Comparison of ENCODE assay signal across 26 mouse cellular contexts in genomic region chr17:11728294-11728693, GRCm38 (mm10).
DNase-seq lines count a peak whose midpoint lies in the region; ATAC-seq and TF ChIP-seq lines count a peak whose summit lies in the region.
"Had no signal": no experiment of that assay in that cellular context is flagged by ENCODE, and none has a peak within 500 bp of the region (broad histone marks: within the 10 kb centered on the region; RNA-seq: fewer than 3 reads in every experiment).

No protein-coding gene starts in this region.

- POLR2A ChIA-PET in Patski (lab: Charles Lee), result interaction anchor here (1.0 kb wide), 1 partner anchor 8 kb away, joined by 3 read pairs; no protein-coding TSS in a partner anchor

- no peaks in the 10 kb centered on the region for H3K27me3 ChIP-seq in Patski
- no peaks in the 10 kb centered on the region for H3K27me3 ChIP-seq in forebrain, embryonic 16.5 days (replicated peaks; ENCODE audit: control insufficient read depth, insufficient read depth, low read length)
- H3K27me3 ChIP-seq in kidney, embryonic 15.5 days, result no peaks in the 10 kb centered on the region
- H3K27me3 ChIP-seq in neural tube, embryonic 15.5 days (replicated peaks), result no peaks in the 10 kb centered on the region
- H3K27me3 ChIP-seq: heart, embryonic 12.5 days; heart, embryonic 15.5 days had no signal

- CTCF ChIA-PET in Patski (lab: Charles Lee), result no interaction called here

- no peaks in the 10 kb centered on the region for H3K9me3 ChIP-seq in forebrain, embryonic 16.5 days (ENCODE audit: control insufficient read depth, low read length)
- no peaks in the 10 kb centered on the region for H3K9me3 ChIP-seq in kidney, embryonic 15.5 days (replicated peaks)
- H3K9me3 ChIP-seq in neural tube, embryonic 15.5 days (replicated peaks), result no peaks in the 10 kb centered on the region
- H3K9me3 ChIP-seq: heart, embryonic 12.5 days; heart, embryonic 15.5 days; hindbrain, embryonic 10.5 days had no signal

- H3K4me1 ChIP-seq in forebrain, embryonic 16.5 days (replicated peaks; ENCODE audit: control insufficient read depth, insufficient read depth, low read length), result peaks cover 4% of the 10 kb centered on the region; the same call in 1 of the 2 replicates
- H3K4me1 ChIP-seq in kidney, embryonic 15.5 days, result no peaks in the 10 kb centered on the region
- peaks cover 12% of the 10 kb centered on the region for H3K4me1 ChIP-seq in neural tube, embryonic 15.5 days
- H3K4me1 ChIP-seq: heart, embryonic 12.5 days; heart, embryonic 15.5 days had no signal

- 24% methylated on average over 2 of the region's 2 CpGs for WGBS in forebrain, embryonic 16.5 days
- WGBS in kidney, embryonic 15.5 days, result 83% methylated on average over 2 of the region's 2 CpGs
- 52% methylated on average over 2 of the region's 2 CpGs for WGBS in neural tube, embryonic 15.5 days

- ATAC-seq in Patski, result peak; percentile 49
- peak; percentile 57 for ATAC-seq in forebrain, embryonic 16.5 days
- no peak for ATAC-seq in kidney, embryonic 15.5 days (replicated peaks; ENCODE audit: low FRiP score)
- ATAC-seq in neural tube, embryonic 15.5 days (ENCODE audit: low FRiP score), result no peak
- ATAC-seq: CD4-positive, CD25-positive, alpha-beta regulatory T cell, adult 4 months; hindbrain, postnatal 0 days; inflammation-experienced regulatory T-cells, adult 6 months; intestine, embryonic 16.5 days had no signal

- no peak overlapping the region for H3K9ac ChIP-seq in forebrain, embryonic 16.5 days (replicated peaks; ENCODE audit: low read depth, low read length)
- no peak overlapping the region for H3K9ac ChIP-seq in kidney, embryonic 15.5 days
- H3K9ac ChIP-seq in neural tube, embryonic 15.5 days (replicated peaks), result no peak overlapping the region
- H3K9ac ChIP-seq: heart, embryonic 12.5 days; heart, embryonic 15.5 days; hindbrain, embryonic 14.5 days had no signal

- TF ChIP-seq POLR2A in brain, embryonic 14.5 days (IDR thresholded peaks at IDR 0.05; ENCODE audit: borderline replicate concordance, extremely low read depth, insufficient read depth, insufficient read length, poor library complexity, severe bottlenecking), result no peak

- no peak overlapping the region for H3K27ac ChIP-seq in forebrain, embryonic 16.5 days (ENCODE audit: low read length)
- H3K27ac ChIP-seq in kidney, embryonic 15.5 days, result no peak overlapping the region
- no peak overlapping the region for H3K27ac ChIP-seq in neural tube, embryonic 15.5 days (replicated peaks)
- H3K27ac ChIP-seq: heart, embryonic 15.5 days; hindbrain, embryonic 10.5 days; hindbrain, embryonic 14.5 days; hindbrain, postnatal 0 days had no signal

- in situ Hi-C loops in Patski (cut with MboI; ENCODE audit: low pct_unique_long_range_greater_than_20kb), result no loop called here

- H3K4me2 ChIP-seq in forebrain, embryonic 16.5 days (ENCODE audit: low read length), result no peak overlapping the region
- no peak overlapping the region for H3K4me2 ChIP-seq in kidney, embryonic 15.5 days
- no peak overlapping the region for H3K4me2 ChIP-seq in neural tube, embryonic 15.5 days
- H3K4me2 ChIP-seq: heart, embryonic 12.5 days; heart, embryonic 15.5 days; hindbrain, embryonic 14.5 days had no signal

- TF ChIP-seq CTCF in Patski (IDR thresholded peaks at IDR 0.05), result no peak
- TF ChIP-seq CTCF in brain, embryonic 14.5 days (IDR thresholded peaks at IDR 0.05; ENCODE audit: borderline replicate concordance, extremely low read depth, insufficient read depth, insufficient read length), result no peak

- no peaks in the 10 kb centered on the region for H3K36me3 ChIP-seq in forebrain, embryonic 16.5 days (ENCODE audit: control insufficient read depth, insufficient read depth)
- H3K36me3 ChIP-seq in kidney, embryonic 15.5 days, result no peaks in the 10 kb centered on the region
- no peaks in the 10 kb centered on the region for H3K36me3 ChIP-seq in neural tube, embryonic 15.5 days
- H3K36me3 ChIP-seq: heart, embryonic 12.5 days; heart, embryonic 15.5 days; hindbrain, embryonic 10.5 days had no signal

- DNase-seq in heart, adult 11 months, result peak; percentile 15
- DNase-seq in heart, adult 9 months (ENCODE audit: low spot score in 2 of 2), result no peak
- DNase-seq in Patski (ENCODE audit: low read depth, low spot score), result peak; percentile 46
- peak; percentile 83 for DNase-seq in brain, embryonic 14.5 days (ENCODE audit: low read depth)
- no peak for DNase-seq in ovary, postnatal 14 days (ENCODE audit: low spot score)
- DNase-seq: adrenal gland, adult 2 months; adrenal gland, postnatal 14 days; cerebellum, adult 18-20 months; cerebellum, adult 9-10 months; cerebellum, postnatal 14 days; gastrocnemius, postnatal 10 days; gastrocnemius, postnatal 36 days; heart, postnatal 10 days; heart, postnatal 36 days; kidney, adult 18-20 months had no signal

- H3K4me3 ChIP-seq in forebrain, embryonic 16.5 days (replicated peaks; ENCODE audit: low read length), result no peak overlapping the region
- no peak overlapping the region for H3K4me3 ChIP-seq in kidney, embryonic 15.5 days (replicated peaks)
- H3K4me3 ChIP-seq in neural tube, embryonic 15.5 days (replicated peaks), result no peak overlapping the region
- H3K4me3 ChIP-seq: heart, embryonic 12.5 days; heart, embryonic 15.5 days; hindbrain, embryonic 10.5 days had no signal

Comparison
In these comparisons a context has a peak if more than half of its experiments do, and no peak if none do; other contexts are left out.
1. DNase-seq: peak in heart, adult 11 months (single experiment), Patski (single experiment) and brain, embryonic 14.5 days (single experiment); none in heart, adult 9 months (0 of 2) and ovary, postnatal 14 days (single experiment).
2. ATAC-seq: peak in Patski (single experiment) and forebrain, embryonic 16.5 days (single experiment); none in kidney, embryonic 15.5 days (single experiment) and neural tube, embryonic 15.5 days (single experiment).